Mouse (Mus musculus) E14TG2a.4 (cell line): ENCODE data around the gene Irx2.

Source experiments
- CTCF ChIP-seq: conservative IDR thresholded peaks from 2 replicates; pipeline ENCODE4 v1.5.1; 2014; ENCODE audit warnings: low read length
- POU5F1 ChIP-seq: IDR thresholded peaks from 2 replicates; pipeline ENCODE4 v1.6.1; 2014; ENCODE audit warnings: low read length, borderline replicate concordance

- TF ChIP-seq CTCF, result no peak
- no peak for TF ChIP-seq POU5F1
These were observed 9.9 kb downstream of the Irx2 start for GRCm38 (mm10) chr13:72638401-72639130.
